15 mouse cellular contexts compared by ENCODE assay signal in the genomic region with DNA sequence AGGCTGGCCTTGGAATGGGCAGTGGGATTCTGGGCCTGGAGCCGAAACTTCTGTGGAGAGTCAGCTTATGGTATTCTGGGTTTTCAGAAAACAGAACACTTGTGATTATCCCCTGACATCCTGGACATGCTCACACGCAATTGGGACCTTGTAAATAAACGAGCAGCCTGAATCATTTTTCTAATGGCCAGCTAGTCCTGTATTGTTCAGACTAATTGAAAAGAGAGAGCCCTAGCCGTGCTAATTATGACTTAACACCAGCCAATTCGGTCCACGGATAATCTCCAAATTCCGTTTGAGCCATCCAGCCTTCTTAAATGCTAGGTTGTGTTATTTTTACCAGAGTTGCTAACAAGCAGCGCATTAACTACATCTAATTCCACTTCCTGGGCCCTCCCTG.
DNase-seq lines count a peak whose midpoint lies in the region; ATAC-seq and TF ChIP-seq lines count a peak whose summit lies in the region.
"Had no signal": no experiment of that assay in that cellular context is flagged by ENCODE, and none has a peak within 500 bp of the region (broad histone marks: within the 10 kb centered on the region; RNA-seq: fewer than 3 reads in every experiment).

No protein-coding gene starts in this region.

- no peaks in the 10 kb centered on the region for H3K9me3 ChIP-seq in forebrain, embryonic 11.5 days (ENCODE audit: control insufficient read depth, low read length)
- H3K9me3 ChIP-seq in midbrain, embryonic 16.5 days (replicated peaks; ENCODE audit: control insufficient read depth, low read length, poor library complexity, severe bottlenecking): no peaks in the 10 kb centered on the region; the same call in 1 of the 2 replicates
- H3K9me3 ChIP-seq: liver, embryonic 12.5 days had no signal

- no peak for DNase-seq in layer of hippocampus, adult 2 months (ENCODE audit: low spot score in 2 of 2)
- DNase-seq in layer of hippocampus, adult 9-11 months: no peak
- DNase-seq in brain, embryonic 14.5 days (ENCODE audit: low read depth): peak; percentile 76
- no peak for DNase-seq in forebrain, embryonic 11.5 days (ENCODE audit: low spot score)
- DNase-seq in adrenal gland, postnatal 4 days (ENCODE audit: low spot score in 2 of 2): no peak
- no peak for DNase-seq in urinary bladder, postnatal 4 days (ENCODE audit: low spot score in 2 of 2)
- DNase-seq: cerebellum, adult 9-10 months; gastrocnemius, postnatal 36 days; left cerebral cortex, postnatal 4 days; lung, postnatal 36 days; thymus, adult 2 months had no signal

- TF ChIP-seq CTCF in layer of hippocampus, adult 2 months (conservative IDR thresholded peaks at IDR 0.05): no peak
- TF ChIP-seq CTCF in brain, embryonic 14.5 days (IDR thresholded peaks at IDR 0.05; ENCODE audit: borderline replicate concordance, extremely low read depth, insufficient read depth, insufficient read length): no peak

- H3K9ac ChIP-seq in forebrain, embryonic 11.5 days (ENCODE audit: low read length): no peak overlapping the region
- no peak overlapping the region for H3K9ac ChIP-seq in midbrain, embryonic 16.5 days (ENCODE audit: low read depth, low read length)
- H3K9ac ChIP-seq: liver, embryonic 12.5 days had no signal

- H3K27me3 ChIP-seq in forebrain, embryonic 11.5 days (ENCODE audit: control insufficient read depth, insufficient read depth, low read length): no peaks in the 10 kb centered on the region
- H3K27me3 ChIP-seq in midbrain, embryonic 16.5 days (ENCODE audit: control insufficient read depth, insufficient read depth, low read depth, low read length): no peaks in the 10 kb centered on the region
- H3K27me3 ChIP-seq: CH12.LX; liver, embryonic 12.5 days had no signal

- peaks cover 9% of the 10 kb centered on the region for H3K4me1 ChIP-seq in forebrain, embryonic 11.5 days (replicated peaks; ENCODE audit: control insufficient read depth, insufficient read depth, low read length)
- H3K4me1 ChIP-seq in midbrain, embryonic 16.5 days (ENCODE audit: control insufficient read depth, insufficient read depth, low read length): peaks cover 16% of the 10 kb centered on the region

- ATAC-seq in forebrain, embryonic 11.5 days (replicated peaks; ENCODE audit: low FRiP score): peak; percentile 30; the same call in 1 of the 2 replicates
- no peak for ATAC-seq in midbrain, embryonic 16.5 days
- ATAC-seq: liver, embryonic 12.5 days had no signal

- peak overlapping the region; percentile 85 for H3K27ac ChIP-seq in layer of hippocampus, adult 2 months
- H3K27ac ChIP-seq in forebrain, embryonic 11.5 days (ENCODE audit: low read depth, low read length): no peak overlapping the region
- H3K27ac ChIP-seq in midbrain, embryonic 16.5 days (ENCODE audit: low read length): peak overlapping the region; percentile 7; the same call in 1 of the 2 replicates
- H3K27ac ChIP-seq: liver, embryonic 12.5 days had no signal

- no peak overlapping the region for H3K4me2 ChIP-seq in forebrain, embryonic 11.5 days (ENCODE audit: low read depth, low read length, severe bottlenecking)
- H3K4me2 ChIP-seq in midbrain, embryonic 16.5 days (ENCODE audit: low read length): no peak overlapping the region
- H3K4me2 ChIP-seq: heart, embryonic 11.5 days; liver, embryonic 12.5 days had no signal

- no peaks in the 10 kb centered on the region for H3K36me3 ChIP-seq in forebrain, embryonic 11.5 days (ENCODE audit: control insufficient read depth, insufficient read depth, low read length)
- peaks cover 6% of the 10 kb centered on the region; the same call in 1 of the 2 replicates for H3K36me3 ChIP-seq in midbrain, embryonic 16.5 days (ENCODE audit: control insufficient read depth, insufficient read depth, low read length)

- TF ChIP-seq POLR2A in brain, embryonic 14.5 days (IDR thresholded peaks at IDR 0.05; ENCODE audit: borderline replicate concordance, extremely low read depth, insufficient read depth, insufficient read length, poor library complexity, severe bottlenecking): no peak

- H3K4me3 ChIP-seq in layer of hippocampus, adult 2 months: no peak overlapping the region
- no peak overlapping the region for H3K4me3 ChIP-seq in forebrain, embryonic 11.5 days (ENCODE audit: low read depth, low read length)
- H3K4me3 ChIP-seq in midbrain, embryonic 16.5 days (ENCODE audit: low read depth, low read length): no peak overlapping the region
- H3K4me3 ChIP-seq: liver, embryonic 12.5 days had no signal

- WGBS in forebrain, embryonic 11.5 days: 23% methylated on average over 8 of the region's 8 CpGs
- WGBS in midbrain, embryonic 16.5 days: 45% methylated on average over 8 of the region's 8 CpGs
